Mouse (Mus musculus) kidney, postnatal 0 days (tissue): ENCODE data around the gene Crp. TPM values are rescaled to one million over a fixed set of nuclear protein-coding genes. Genes with fewer than 3 reads are reported as not detected.
A peak's percentile ranks its signal among the peaks of the same experiment; 100 is the strongest.

Experiments
- ATAC-seq: fragments of 200-750 bp; cut with Nextera tagmentation; replicated peaks from 2 replicates; pipeline ENCODE4 v1.8.0; 2017; ENCODE audit warnings: low read depth, moderate number of reproducible peaks, moderate TSS enrichment, moderate library complexity; ENCODE audit not compliant: low FRiP score
- DNase-seq: peaks from one replicate; pipeline ENCODE4 v3.0.0-alpha.2; 2016; ENCODE audit warnings: low spot score
- H3K27ac ChIP-seq: fragments of 300-500 bp; sonication (generic); 2 replicates; pipeline ENCODE4 v1.5.1; 2014; ENCODE audit warnings: mild to moderate bottlenecking
- H3K27me3 ChIP-seq: fragments of 300-500 bp; sonication (generic); 2 replicates; pipeline ENCODE4 v1.6.1; 2014; ENCODE audit warnings: low read length, mixed read lengths; ENCODE audit not compliant: insufficient read depth
- H3K36me3 ChIP-seq: fragments of 300-500 bp; sonication (generic); 2 replicates; pipeline ENCODE4 v1.6.1; 2014; ENCODE audit warnings: low read length, mixed read lengths; ENCODE audit not compliant: insufficient read depth
- H3K4me1 ChIP-seq: fragments of 300-500 bp; sonication (generic); replicated peaks from 2 replicates; pipeline ENCODE4 v1.6.1; 2014; ENCODE audit warnings: antibody characterized with exemption, low read length, mixed read lengths; ENCODE audit not compliant: insufficient read depth
- H3K4me2 ChIP-seq: fragments of 300-500 bp; sonication (generic); 2 replicates; pipeline ENCODE4 v1.6.1; 2014; ENCODE audit warnings: mild to moderate bottlenecking, low read length, moderate library complexity, mixed read lengths
- H3K4me3 ChIP-seq: fragments of 300-500 bp; sonication (generic); replicated peaks from 2 replicates; pipeline ENCODE4 v1.5.1; 2014; ENCODE audit warnings: low read depth, low read length
- H3K9ac ChIP-seq: fragments of 300-500 bp; sonication (generic); 2 replicates; pipeline ENCODE4 v1.6.1; 2014; ENCODE audit warnings: low read depth, low read length
- H3K9me3 ChIP-seq: fragments of 300-500 bp; sonication (generic); replicated peaks from 2 replicates; pipeline ENCODE4 v1.6.1; 2016; ENCODE audit warnings: low read length, inconsistent platforms, mixed read lengths
- CTCF ChIP-seq: IDR thresholded peaks from 2 replicates; pipeline ENCODE4 v1.5.1; 2016; ENCODE audit warnings: antibody characterized with exemption, low read depth, mild to moderate bottlenecking, moderate library complexity
- WGBS: fragments of 180-500 bp; shearing (Covaris S2); extraction: QIAGEN DNeasy Blood & Tissue Kit; methylation state at CpG from one replicate; pipeline ENCODE4 v1.1.7; 2014; 5-methylcytosine and 5-hydroxymethylcytosine counted together
- polyA plus RNA-seq: library from polyadenylated mRNA; unstranded; fragments of >200 nt; fragmentation: Nextera tagmentation; extraction: Ambion mirVana; gene quantifications from 2 replicates; pipeline ENCODE4 v1.2.1, GENCODE M21; 2015

The Crp gene
- 0.08 TPM in 1 of 2 replicates, not detected in the other for polyA plus RNA-seq

DNA sequence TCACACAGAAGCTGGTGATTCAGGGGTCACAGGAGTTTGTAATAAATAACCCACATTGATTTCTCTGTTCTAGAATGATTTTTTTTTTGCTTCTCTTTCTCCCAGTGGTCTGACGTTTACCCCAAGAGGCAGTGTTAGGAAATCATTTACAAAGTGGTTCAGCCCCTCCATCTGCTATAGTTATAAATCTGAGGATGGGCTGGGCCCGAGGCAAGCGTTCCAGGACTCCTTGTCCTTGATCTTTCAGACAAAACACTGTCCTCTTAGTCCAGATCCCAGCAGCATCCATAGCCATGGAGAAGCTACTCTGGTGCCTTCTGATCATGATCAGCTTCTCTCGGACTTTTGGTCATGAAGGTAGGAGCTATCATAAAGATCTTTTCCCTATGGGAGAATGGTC, at the start of gene Crp:
Gene Crp, plus strand, starts transcription at position 212 of the 400 bp plus-strand sequence.
- WGBS = 41% methylated on average over 4 of the region's 4 CpGs
- H3K9me3 ChIP-seq = no peaks in the 10 kb centered on the region
- no peaks in the 10 kb centered on the region for H3K4me1 ChIP-seq
- ATAC-seq = no peak
- no peak for DNase-seq
- TF ChIP-seq CTCF = no peak
- no peak within 1 kb of the TSS for H3K9ac ChIP-seq
- H3K27ac ChIP-seq = no peak within 1 kb of the TSS
- no peak within 1 kb of the TSS for H3K4me3 ChIP-seq
- no peaks in the 10 kb centered on the region for H3K36me3 ChIP-seq
- no peak within 1 kb of the TSS for H3K4me2 ChIP-seq
- H3K27me3 ChIP-seq = no peaks in the 10 kb centered on the region

DNA sequence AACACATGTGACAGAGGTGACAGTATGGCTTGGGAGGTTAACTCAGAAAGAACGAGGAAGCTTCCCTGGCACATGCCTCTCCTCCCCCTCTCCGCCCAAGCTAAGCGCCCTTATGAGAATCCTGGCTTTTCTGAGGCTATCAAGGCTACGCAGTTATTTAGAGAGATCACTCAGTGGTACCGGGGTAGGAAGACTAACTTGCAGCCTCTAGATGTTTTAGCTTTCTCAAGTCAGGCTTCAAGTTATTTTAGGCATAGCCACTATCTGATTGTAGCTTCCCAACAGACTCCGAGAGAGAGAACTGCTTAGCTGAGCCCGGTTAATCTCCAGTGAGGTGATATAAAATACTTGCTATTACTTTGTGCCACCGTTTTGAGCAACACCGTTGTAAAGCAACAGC, 48.5 kb upstream of the Crp start:
- no peak for DNase-seq
- no peak for TF ChIP-seq CTCF
- Histone ChIP-seq H3K4me3 (no peak overlapping the region), H3K4me2 (no peak overlapping the region), H3K4me1 (peaks cover 3% of the 10 kb centered on the region; the same call in 1 of the 2 replicates), H3K9me3 (no peaks in the 10 kb centered on the region), H3K36me3 (no peaks in the 10 kb centered on the region), H3K27me3 (no peaks in the 10 kb centered on the region), H3K9ac (no peak overlapping the region), H3K27ac (no peak overlapping the region)
- ATAC-seq = no peak
- 74% methylated on average over 9 of the region's 9 CpGs for WGBS

DNA sequence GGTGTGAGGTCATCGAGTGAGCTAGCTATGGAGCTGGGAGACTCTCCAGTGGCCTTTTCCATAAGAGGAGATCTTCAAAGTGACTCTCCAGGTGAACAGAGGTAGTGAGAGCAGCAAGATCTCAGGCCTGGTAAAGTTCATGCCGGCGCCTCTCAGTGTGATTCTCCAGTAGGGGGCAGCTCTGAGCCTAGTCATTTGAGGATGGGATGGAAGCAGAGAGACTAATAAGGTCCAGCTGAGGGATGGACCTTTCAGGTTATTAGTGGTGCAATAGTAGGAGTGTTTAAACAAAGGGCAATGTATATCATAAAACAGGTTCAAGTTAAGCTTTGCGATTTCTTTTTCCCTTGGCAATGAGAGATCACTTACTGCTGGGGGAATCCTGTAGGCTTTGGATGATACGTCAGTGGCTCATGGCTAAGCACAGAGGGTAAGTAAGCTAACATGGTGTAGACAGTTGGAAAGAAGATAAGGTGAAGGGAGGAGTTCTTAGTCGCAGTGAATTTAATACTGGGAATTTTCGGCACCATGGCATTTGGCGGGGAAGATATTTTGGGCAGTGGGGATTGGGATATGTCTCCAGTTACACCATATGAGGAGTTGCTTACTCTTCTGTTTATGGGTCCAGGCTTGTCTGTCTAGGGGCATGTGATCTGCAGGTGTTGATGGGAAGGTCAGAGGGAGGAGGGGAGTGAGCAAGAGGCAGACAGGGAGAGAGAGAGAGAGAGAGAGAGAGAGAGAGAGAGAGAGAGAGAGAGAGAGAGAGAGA, 47.2 kb upstream of the Crp start:
- no peaks in the 10 kb centered on the region for H3K36me3 ChIP-seq
- no peak for ATAC-seq
- H3K4me2 ChIP-seq = no peak overlapping the region
- no peak overlapping the region for H3K27ac ChIP-seq
- peak; percentile 63; the same call in 1 of the 2 replicates for TF ChIP-seq CTCF
- no peak overlapping the region for H3K4me3 ChIP-seq
- H3K9me3 ChIP-seq = no peaks in the 10 kb centered on the region
- no peak for DNase-seq
- no peaks in the 10 kb centered on the region for H3K27me3 ChIP-seq
- H3K4me1 ChIP-seq = peaks cover 3% of the 10 kb centered on the region; the same call in 1 of the 2 replicates
- WGBS = 56% methylated on average over 8 of the region's 8 CpGs
- no peak overlapping the region for H3K9ac ChIP-seq

DNA sequence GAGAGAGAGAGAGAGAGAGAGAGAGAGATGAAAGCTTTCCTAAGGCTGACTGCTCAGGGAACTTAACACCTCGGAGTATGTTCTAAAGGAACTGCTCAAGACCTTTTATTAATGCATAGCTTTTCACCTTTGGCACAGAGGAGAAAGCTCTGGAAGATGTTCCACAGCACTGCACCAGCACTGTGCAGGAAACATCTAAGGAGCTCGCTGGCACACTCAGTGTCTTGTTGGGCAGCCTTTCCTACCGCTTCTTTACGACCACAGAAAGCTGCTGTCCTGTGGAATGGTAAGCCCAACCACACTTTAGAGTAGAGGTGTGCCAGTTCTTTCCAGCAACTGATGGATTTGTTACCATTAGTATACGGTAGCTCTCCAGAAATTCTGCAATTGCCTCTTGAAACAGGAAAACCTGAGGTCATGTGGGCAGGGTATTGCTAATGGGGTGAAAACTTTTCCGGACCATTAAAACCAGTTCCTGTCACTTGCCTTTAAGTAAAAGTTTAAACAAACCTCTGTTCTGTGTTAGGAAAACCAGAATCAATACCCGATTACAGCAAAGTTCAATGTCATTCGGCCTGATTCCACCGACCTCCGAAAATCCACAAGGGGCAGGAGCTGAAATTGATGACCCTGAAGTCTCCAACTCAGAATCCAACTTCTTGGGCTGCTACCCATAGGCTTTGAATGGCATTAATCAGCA, 46.4 kb upstream of the Crp start:
- Histone ChIP-seq H3K4me3 (no peak overlapping the region), H3K9ac (no peak overlapping the region), H3K27ac (no peak overlapping the region), H3K4me2 (no peak overlapping the region), H3K27me3 (no peaks in the 10 kb centered on the region), H3K9me3 (no peaks in the 10 kb centered on the region), H3K36me3 (no peaks in the 10 kb centered on the region), H3K4me1 (peaks cover 3% of the 10 kb centered on the region; the same call in 1 of the 2 replicates)
- no peak for DNase-seq
- WGBS = 36% methylated on average over 10 of the region's 10 CpGs
- ATAC-seq = peak; percentile 31; the same call in 1 of the 2 replicates
- no peak for TF ChIP-seq CTCF

DNA sequence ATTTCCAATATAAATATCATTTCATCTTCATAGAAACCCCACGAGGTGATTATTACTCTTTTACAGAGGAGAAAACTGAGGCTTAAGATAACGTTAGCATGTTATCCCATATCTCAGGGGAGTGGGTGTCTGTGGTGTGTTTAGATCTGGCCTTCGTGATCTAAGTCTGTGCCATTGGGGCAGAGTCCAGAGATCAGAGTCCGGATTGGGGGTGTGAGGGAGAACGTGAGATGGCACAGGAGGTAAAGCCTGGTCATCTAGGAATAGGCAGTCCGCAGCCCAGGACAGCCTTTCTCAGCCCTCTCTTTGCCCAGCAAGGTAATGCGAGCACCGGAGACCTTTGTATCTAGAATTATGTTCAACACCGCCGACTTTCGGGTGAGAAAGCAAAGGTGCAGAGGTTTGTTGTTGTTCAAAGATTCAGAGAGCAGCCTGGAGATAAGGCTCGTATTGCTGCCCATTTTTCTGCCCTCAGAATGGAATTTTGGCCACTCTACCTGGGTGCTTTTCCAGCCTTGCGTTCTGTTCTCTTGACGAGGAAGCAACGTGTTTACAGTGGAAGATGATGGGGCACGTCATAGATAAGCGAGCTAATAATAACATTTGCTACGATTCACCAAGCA, 45.7 kb upstream of the Crp start:
- Histone ChIP-seq H3K9me3 (no peaks in the 10 kb centered on the region), H3K27me3 (no peaks in the 10 kb centered on the region), H3K27ac (no peak overlapping the region), H3K4me1 (peaks cover 3% of the 10 kb centered on the region; the same call in 1 of the 2 replicates), H3K9ac (no peak overlapping the region), H3K4me2 (peak overlapping the region; percentile 11; the same call in 1 of the 2 replicates), H3K4me3 (no peak overlapping the region), H3K36me3 (no peaks in the 10 kb centered on the region)
- no peak for ATAC-seq
- no peak for TF ChIP-seq CTCF
- no peak for DNase-seq
- 46% methylated on average over 18 of the region's 18 CpGs for WGBS

DNA sequence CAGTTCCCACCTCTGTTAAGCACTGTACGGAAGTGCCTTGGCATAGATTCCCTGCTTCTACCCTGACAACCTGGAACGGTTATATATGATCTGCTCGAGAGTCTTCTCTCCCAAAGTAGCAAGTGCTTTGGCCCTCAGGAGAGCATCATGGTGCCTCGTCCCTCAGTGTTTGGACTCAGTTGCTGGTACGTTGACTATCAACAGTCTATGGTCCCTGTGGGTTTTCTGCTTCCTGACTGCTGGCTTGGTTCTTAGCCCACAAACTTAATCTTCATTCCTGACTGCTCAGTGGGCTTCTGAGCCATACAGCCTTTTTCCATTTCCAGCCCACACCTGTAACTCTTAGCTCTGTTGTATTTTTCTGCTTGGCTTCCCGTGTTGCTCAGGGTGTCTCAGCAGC, 44.0 kb upstream of the Crp start:
- Histone ChIP-seq H3K9ac (no peak overlapping the region), H3K36me3 (no peaks in the 10 kb centered on the region), H3K4me1 (peaks cover 3% of the 10 kb centered on the region; the same call in 1 of the 2 replicates), H3K27me3 (no peaks in the 10 kb centered on the region), H3K9me3 (no peaks in the 10 kb centered on the region), H3K4me3 (no peak overlapping the region), H3K4me2 (no peak overlapping the region), H3K27ac (no peak overlapping the region)
- TF ChIP-seq CTCF = no peak
- WGBS = 62% methylated on average over 6 of the region's 6 CpGs
- no peak for ATAC-seq
- no peak for DNase-seq
